Mouse (Mus musculus) heart, adult 18-20 months (tissue): ENCODE measurements around the gene Pnp. TPM values are rescaled to one million over a fixed set of nuclear protein-coding genes. Genes with fewer than 3 reads are reported as not detected.
"Not testable (repeated sequence)": the region's sequence is repeated elsewhere in the genome, so short reads cannot be mapped to it uniquely, and the experiment has no call there.

Experiments used
- DNase-seq, 2 experiments: peaks; one replicate each; pipeline ENCODE4 v3.0.0; 2021 to 2022; ENCODE audit warnings: mixed read lengths in 1 of 2
- total RNA-seq, 2 experiments: library from RNA; stranded (reverse); gene quantifications; 2 replicates each; pipeline ENCODE4 v1.2.3; 2021

Gene Pnp
- total RNA-seq, 2 experiments from 2014 or later = 11.4 to 14.8 TPM

GRCm38 (mm10) chr14:50973700-50974099, 42.8 kb downstream of the Pnp start:
- no peak for DNase-seq

- no peak for DNase-seq
Observed at GRCm38 (mm10) chr14:50975001-50975400, 44.1 kb downstream of the Pnp start.

GRCm38 (mm10) chr14:50976674-50977073, 45.8 kb downstream of the Pnp start:
- DNase-seq = peak in 1 of 2 experiments; percentile 51

- DNase-seq = not testable (repeated sequence)
Observed at GRCm38 (mm10) chr14:50978451-50978850, 47.6 kb downstream of the Pnp start.

GRCm38 (mm10) chr14:50979631-50980030, 48.7 kb downstream of the Pnp start:
- DNase-seq = no peak

- peak in 1 of 2 experiments; percentile 35 for DNase-seq
Observed at GRCm38 (mm10) chr14:50981207-50981606, 50.3 kb downstream of the Pnp start.

GRCm38 (mm10) chr14:50981837-50982236, 51.0 kb downstream of the Pnp start:
- DNase-seq = peak in 1 of 2 experiments; percentile 76

- peak in 1 of 2 experiments; percentile 77 for DNase-seq
Observed at GRCm38 (mm10) chr14:50987668-50988067, 56.8 kb downstream of the Pnp start.

- DNase-seq = no peak
Observed at GRCm38 (mm10) chr14:50991037-50991436, 60.2 kb downstream of the Pnp start.

- DNase-seq = peak in 1 of 2 experiments; percentile 55
Observed at GRCm38 (mm10) chr14:50997088-50997487, 66.2 kb downstream of the Pnp start.

- DNase-seq = peak in 1 of 2 experiments; percentile 73
Observed at GRCm38 (mm10) chr14:50997999-50998666, 67.3 kb downstream of the Pnp start.

GRCm38 (mm10) chr14:51007152-51007801, 76.4 kb downstream of the Pnp start, which contains the start of gene Rnase10:
TSS of gene Rnase10 (plus strand) at chr14:51007751.
- no peak for DNase-seq

GRCm38 (mm10) chr14:51007914-51008713, 77.2 kb downstream of the Pnp start:
- DNase-seq = peak; percentile 86 to 87

- DNase-seq = no peak
Observed at GRCm38 (mm10) chr14:51008781-51009180, 77.9 kb downstream of the Pnp start.

- DNase-seq = no peak
Observed at GRCm38 (mm10) chr14:51009572-51009971, 78.7 kb downstream of the Pnp start.

- not testable (repeated sequence) for DNase-seq
Observed at GRCm38 (mm10) chr14:51014724-51015123, 83.8 kb downstream of the Pnp start.

Other genes starting within 250 kb of the Pnp start
- gene Olfr747, start 237.9 kb upstream of the Pnp start, total RNA-seq = not detected
- gene Olfr748, start 223.7 kb upstream of the Pnp start, total RNA-seq = not detected
- gene Olfr749, start 186.0 kb upstream of the Pnp start, total RNA-seq = not detected
- gene Ttc5, start 145.6 kb upstream of the Pnp start, total RNA-seq = 10 to 100 TPM; 11.1 to 13.5 TPM
- not detected for gene Ccnb1ip1, start 123.3 kb upstream of the Pnp start, total RNA-seq
- 10 to 100 TPM; 14.9 to 16.4 TPM for gene Parp2, start 123.2 kb upstream of the Pnp start, total RNA-seq
- 10 to 100 TPM; 10.4 to 11.6 TPM for gene Tep1, start 60.5 kb upstream of the Pnp start, total RNA-seq
- 10 to 100 TPM; 17.0 to 21.9 TPM for gene Klhl33, start 33.6 kb upstream of the Pnp start, total RNA-seq
- gene Osgep, start 6.2 kb upstream of the Pnp start, total RNA-seq = 10 to 100 TPM; 70.2 to 74.5 TPM
- gene Apex1, start 6.1 kb upstream of the Pnp start, total RNA-seq = 10 to 100 TPM; 27.0 to 31.7 TPM
- 10 to 100 TPM; 20.5 to 25.8 TPM for gene Pip4p1, start 226 bp upstream of the Pnp start, total RNA-seq
- gene Gm49342, start 13.4 kb downstream of the Pnp start, total RNA-seq = 10 to 100 TPM; 15.7 to 16.5 TPM
- gene Pnp2, start 24.9 kb downstream of the Pnp start, total RNA-seq = 1 to 10 TPM in 1 of 2 experiments, under 1 TPM in 1; 0.89 to 1.0 TPM
- under 1 TPM; 0.20 to 0.41 TPM for gene Rnase10, start 76.7 kb downstream of the Pnp start, total RNA-seq
- gene Rnase9, start 110.8 kb downstream of the Pnp start, total RNA-seq = not detected
- gene Rnase11, start 119.1 kb downstream of the Pnp start, total RNA-seq = not detected
- gene Rnase12, start 126.6 kb downstream of the Pnp start, total RNA-seq = not detected
- not detected for gene Olfr750, start 143.4 kb downstream of the Pnp start, total RNA-seq
- gene Rnase4, start 160.0 kb downstream of the Pnp start, total RNA-seq = 10 to 100 TPM; 43.0 to 46.9 TPM
- 1 to 10 TPM; 6.1 to 6.9 TPM for gene Ang, start 160.1 kb downstream of the Pnp start, total RNA-seq
- not detected for gene Eddm3b, start 183.3 kb downstream of the Pnp start, total RNA-seq
- 1 to 10 TPM in 1 of 2 experiments, under 1 TPM in 1; 0.65 to 1.2 TPM for gene Rnase6, start 192.8 kb downstream of the Pnp start, total RNA-seq
- gene Rnase1, start 215.7 kb downstream of the Pnp start, total RNA-seq = 1 to 10 TPM in 1 of 2 experiments, under 1 TPM in 1; 0.89 to 1.3 TPM
- gene Rnase2b, start 231.2 kb downstream of the Pnp start, total RNA-seq = not detected